Mouse (Mus musculus) brain, embryonic 14.5 days (tissue): ENCODE measurements around the gene Usp49.

Experiments
- CTCF ChIP-seq: fragments of 200-500 bp; IDR thresholded peaks from 2 replicates; pipeline ENCODE4 v1.5.1; 2012; ENCODE audit warnings: inconsistent platforms, mild to moderate bottlenecking, moderate library complexity, borderline replicate concordance; ENCODE audit not compliant: insufficient read depth, insufficient read length; ENCODE audit errors: extremely low read depth
- POLR2A ChIP-seq: fragments of 200-500 bp; IDR thresholded peaks from 2 replicates; pipeline ENCODE4 v1.6.1; 2012; ENCODE audit warnings: mild to moderate bottlenecking, inconsistent platforms, borderline replicate concordance; ENCODE audit not compliant: poor library complexity, insufficient read depth, insufficient read length, severe bottlenecking; ENCODE audit errors: extremely low read depth

GRCm38 (mm10) chr17:47664474-47664873, 34.0 kb downstream of the Usp49 start:
- TF ChIP-seq POLR2A, result no peak
- no peak for TF ChIP-seq CTCF
